11 mouse cellular contexts compared by ENCODE assay signal in the genomic region with DNA sequence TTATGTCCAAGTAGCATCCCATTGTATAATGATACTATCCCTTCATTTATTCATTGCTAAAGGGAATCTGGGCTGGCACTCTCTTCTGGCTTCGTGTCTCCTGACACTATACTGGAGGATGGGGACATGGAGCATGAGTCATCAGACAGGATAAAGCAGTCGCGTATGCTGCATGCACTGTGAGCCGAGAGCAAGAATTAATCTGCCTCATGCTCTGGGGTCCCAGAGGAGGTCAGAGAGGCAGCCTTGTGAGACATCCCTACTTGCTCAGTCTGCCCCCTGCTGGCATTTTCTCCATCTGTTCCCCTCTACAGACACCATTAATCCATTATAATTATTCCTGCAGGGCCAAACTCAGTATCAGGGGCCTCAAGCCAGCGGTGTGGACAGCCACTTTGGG.
A peak's percentile ranks its signal among the peaks of the same experiment; 100 is the strongest.
DNase-seq lines count a peak whose midpoint lies in the region; ATAC-seq and TF ChIP-seq lines count a peak whose summit lies in the region.
"Had no signal": no experiment of that assay in that cellular context is flagged by ENCODE, and none has a peak within 500 bp of the region (broad histone marks: within the 10 kb centered on the region; RNA-seq: fewer than 3 reads in every experiment).

No protein-coding gene starts in this region.

- H3K36me3 ChIP-seq in heart, embryonic 16.5 days (ENCODE audit: control insufficient read depth, insufficient read depth) = no peaks in the 10 kb centered on the region
- no peaks in the 10 kb centered on the region for H3K36me3 ChIP-seq in ES-Bruce4 (ENCODE audit: control insufficient read depth, insufficient read depth, low read length, poor library complexity, severe bottlenecking)

- no peak for TF ChIP-seq POLR2A in ES-Bruce4 (IDR thresholded peaks at IDR 0.05; ENCODE audit: insufficient read depth, low read length)
- no peak for TF ChIP-seq POLR2A in brain, embryonic 14.5 days (IDR thresholded peaks at IDR 0.05; ENCODE audit: borderline replicate concordance, extremely low read depth, insufficient read depth, insufficient read length, poor library complexity, severe bottlenecking)

- WGBS in heart, embryonic 16.5 days = 41% methylated on average over 5 of the region's 5 CpGs

- ATAC-seq in heart, embryonic 16.5 days (replicated peaks; ENCODE audit: extremely low read depth, insufficient read depth, low FRiP score) = peak; percentile 50; the same call in 1 of the 2 replicates
- ATAC-seq: activated CD4-positive, CD25-positive, alpha-beta regulatory T cell, adult 4 months; CD4-positive, CD25-positive, alpha-beta regulatory T cell, adult 4 months had no signal

- no peak overlapping the region for H3K9ac ChIP-seq in heart, embryonic 16.5 days (ENCODE audit: low read length)
- no peak overlapping the region for H3K9ac ChIP-seq in ES-Bruce4 (ENCODE audit: low read depth, poor library complexity, severe bottlenecking)

- no peak overlapping the region for H3K27ac ChIP-seq in heart, embryonic 16.5 days (ENCODE audit: low read length)
- H3K27ac ChIP-seq in ES-Bruce4 (ENCODE audit: insufficient read depth, low read length) = no peak overlapping the region

- H3K9me3 ChIP-seq in heart, embryonic 16.5 days (replicated peaks; ENCODE audit: control insufficient read depth, low read length) = no peaks in the 10 kb centered on the region
- H3K9me3 ChIP-seq in ES-Bruce4 (replicated peaks; ENCODE audit: control insufficient read depth, insufficient read depth, low read length, poor library complexity, severe bottlenecking) = no peaks in the 10 kb centered on the region

- no peaks in the 10 kb centered on the region for H3K27me3 ChIP-seq in heart, embryonic 16.5 days (ENCODE audit: control insufficient read depth, insufficient read depth, low read length)
- H3K27me3 ChIP-seq in ES-Bruce4 (ENCODE audit: control insufficient read depth, insufficient read depth, low read length, poor library complexity, severe bottlenecking) = no peaks in the 10 kb centered on the region

- DNase-seq in heart, adult 18-20 months = no peak
- peak; percentile 13 to 44 for DNase-seq in left cerebral cortex, postnatal 14 days (ENCODE audit: low spot score in 2 of 2)
- no peak for DNase-seq in left cerebral cortex, postnatal 4 days
- peak; percentile 17 for DNase-seq in brain, embryonic 14.5 days (ENCODE audit: low read depth)
- DNase-seq in testis, postnatal 14 days (ENCODE audit: low spot score) = no peak
- no peak for DNase-seq in gastrocnemius, postnatal 4 days (ENCODE audit: low spot score in 2 of 2)
- DNase-seq: gastrocnemius, postnatal 14 days had no signal

- TF ChIP-seq EP300 in ES-Bruce4 (IDR thresholded peaks at IDR 0.05; ENCODE audit: insufficient read depth, low read depth, low read length) = no peak

- H3K4me1 ChIP-seq in heart, embryonic 16.5 days (ENCODE audit: control insufficient read depth, insufficient read depth, low read length) = peaks cover 10% of the 10 kb centered on the region
- no peaks in the 10 kb centered on the region for H3K4me1 ChIP-seq in ES-Bruce4 (ENCODE audit: control insufficient read depth, insufficient read depth, low read length)

- H3K4me2 ChIP-seq in heart, embryonic 16.5 days (ENCODE audit: low read depth, low read length) = no peak overlapping the region

- H3K4me3 ChIP-seq in heart, embryonic 16.5 days (ENCODE audit: low read length) = no peak overlapping the region
- no peak overlapping the region for H3K4me3 ChIP-seq in ES-Bruce4 (ENCODE audit: low read depth, low read length)

- intact Hi-C loops in left cerebral cortex, postnatal 14 days (cut with DNase I) = no loop called here
- intact Hi-C loops in left cerebral cortex, postnatal 4 days (cut with DNase I) = no loop called here

- peak; percentile 32 for TF ChIP-seq CTCF in ES-Bruce4 (IDR thresholded peaks at IDR 0.05; ENCODE audit: low read depth, low read length)
- TF ChIP-seq CTCF in brain, embryonic 14.5 days (IDR thresholded peaks at IDR 0.05; ENCODE audit: borderline replicate concordance, extremely low read depth, insufficient read depth, insufficient read length) = no peak

Comparison
In these comparisons a context has a peak if more than half of its experiments do, and no peak if none do; other contexts are left out.
1. DNase-seq: peak in left cerebral cortex, postnatal 14 days (2 of 2) and brain, embryonic 14.5 days (single experiment); none in heart, adult 18-20 months (0 of 2), left cerebral cortex, postnatal 4 days (single experiment), testis, postnatal 14 days (single experiment) and gastrocnemius, postnatal 4 days (0 of 2).